Mouse (Mus musculus): ENCODE results near the gene Myh9. TPM values are rescaled to one million over a fixed set of nuclear protein-coding genes. Genes with fewer than 3 reads are reported as not detected.
"Not testable (repeated sequence)": the region's sequence is repeated elsewhere in the genome, so short reads cannot be mapped to it uniquely, and the experiment has no call there.

The Myh9 gene
- total RNA-seq, 2 experiments from 2014 or later, result 80.9 to 86.7 TPM

- not testable (repeated sequence) for DNase-seq (ENCODE audit: low spot score in 2 of 2)
These were observed 114.2 kb downstream of the Myh9 start for GRCm38 (mm10) chr15:77727745-77728144.

GRCm38 (mm10) chr15:77727139-77727538 lies 114.8 kb downstream of the Myh9 start:
- DNase-seq (ENCODE audit: low spot score in 2 of 2), result not testable (repeated sequence)

- not testable (repeated sequence) for DNase-seq (ENCODE audit: low spot score in 2 of 2)
These were observed 116.5 kb downstream of the Myh9 start for GRCm38 (mm10) chr15:77725393-77726020.

GRCm38 (mm10) chr15:77724208-77724911 lies 117.6 kb downstream of the Myh9 start:
- DNase-seq (ENCODE audit: low spot score in 2 of 2), result not testable (repeated sequence)

- DNase-seq (ENCODE audit: low spot score in 2 of 2), result not testable (repeated sequence)
These were observed 120.5 kb downstream of the Myh9 start for GRCm38 (mm10) chr15:77721509-77721908.

GRCm38 (mm10) chr15:77718240-77718639 lies 123.7 kb downstream of the Myh9 start:
- DNase-seq (ENCODE audit: low spot score in 2 of 2), result not testable (repeated sequence)

Other genes with a start within 250 kb of the Myh9 start
- gene Apol10b, start 246.1 kb downstream of the Myh9 start, total RNA-seq (2021), result not detected
- gene Gm36245, start 242.9 kb downstream of the Myh9 start, total RNA-seq (2021), result not detected
- not detected for gene Apol11b, start 198.9 kb downstream of the Myh9 start, total RNA-seq (2021)
- gene Apol7e, start 143.3 kb downstream of the Myh9 start, total RNA-seq (2021), result not detected
- gene Apol9b, start 113.1 kb downstream of the Myh9 start, total RNA-seq (2021), result not detected
- gene Apol8, start 85.2 kb downstream of the Myh9 start, total RNA-seq (2021), result 1 to 10 TPM in 1 of 2 experiments, under 1 TPM in 1; 0.97 to 1.6 TPM
- gene Txn2, start 86.8 kb upstream of the Myh9 start, total RNA-seq (2021), result 100 to 1,000 TPM; 106 to 116 TPM
- gene Foxred2, start 114.5 kb upstream of the Myh9 start, total RNA-seq (2021), result 10 to 100 TPM; 10.5 to 11.6 TPM
- gene Eif3d, start 128.6 kb upstream of the Myh9 start, total RNA-seq (2021), result 100 to 1,000 TPM in 1 of 2 experiments, 10 to 100 TPM in 1; 99.5 to 100 TPM